Mouse (Mus musculus): Measurements from ENCODE around the gene Slc2a3.

DNA sequence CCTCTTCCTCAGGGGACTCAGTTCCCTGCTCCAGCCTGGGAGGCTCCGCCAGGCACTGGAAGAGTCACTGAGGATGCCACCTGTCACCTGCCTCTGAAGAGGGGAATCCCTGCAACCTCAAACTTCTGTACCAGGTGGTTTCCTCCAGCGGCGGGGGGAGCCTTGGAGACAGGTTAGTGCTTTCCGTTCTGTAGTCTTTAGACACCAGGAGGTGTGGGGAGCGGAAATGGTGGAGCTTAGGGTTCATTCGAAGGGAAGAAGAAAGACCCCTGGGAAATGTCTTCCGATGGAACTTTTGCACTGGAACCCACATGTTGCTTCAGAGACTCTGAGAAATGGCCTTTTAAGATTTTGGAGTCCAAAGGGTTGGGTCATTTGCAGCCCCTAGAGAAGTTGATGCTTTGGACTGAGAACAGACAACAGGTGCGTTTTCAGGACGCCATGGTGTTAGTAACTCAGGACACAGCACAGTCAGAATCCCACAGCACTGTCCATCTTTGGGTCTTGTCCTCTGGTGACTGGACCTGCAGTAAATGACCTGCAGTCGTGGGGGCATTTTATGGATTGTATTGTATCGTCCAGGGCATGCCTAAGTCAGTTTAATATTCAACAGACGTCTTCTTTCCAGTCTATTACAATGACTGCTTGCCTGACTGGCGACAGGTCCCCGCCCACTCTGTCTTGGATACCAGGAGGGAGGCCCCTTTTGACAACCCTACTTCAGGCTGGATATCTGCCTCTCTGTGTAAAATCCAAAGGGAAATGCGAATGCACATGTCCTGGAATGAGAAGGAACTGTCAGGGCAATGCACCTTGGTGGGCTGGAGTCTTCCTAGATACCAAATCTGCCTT is 19.6 kb upstream of the Slc2a3 start:
- TF ChIP-seq POLR2A (IDR thresholded peaks at IDR 0.05; ENCODE audit: borderline replicate concordance, insufficient read depth, low read length), result no peak
- no peak for TF ChIP-seq CTCF (IDR thresholded peaks at IDR 0.05; ENCODE audit: borderline replicate concordance, insufficient read depth, low read depth, low read length)

Data from cerebellum, adult 2 months (tissue).